In genomic region chr9:103286396-103286795, GRCm38 (mm10) we compare ENCODE assay signal across 20 mouse cellular contexts. TPM values are rescaled to one million over a fixed set of nuclear protein-coding genes. Genes with fewer than 3 reads are reported as not detected.
DNase-seq lines count a peak whose midpoint lies in the region; ATAC-seq lines count a peak whose summit lies in the region.
"Had no signal": no experiment of that assay in that cellular context is flagged by ENCODE, and none has a peak within 500 bp of the region (broad histone marks: within the 10 kb centered on the region; RNA-seq: fewer than 3 reads in every experiment).

No protein-coding gene starts in this region.

- 68% methylated on average over 4 of the region's 4 CpGs for WGBS in forebrain, embryonic 10.5 days
- 65% methylated on average over 4 of the region's 4 CpGs for WGBS in forebrain, embryonic 16.5 days
- 29% methylated on average over 4 of the region's 4 CpGs for WGBS in liver, embryonic 13.5 days (ENCODE audit: insufficient replicate concordance)

- no peak overlapping the region for H3K4me2 ChIP-seq in forebrain, embryonic 16.5 days (ENCODE audit: low read length)
- H3K4me2 ChIP-seq in liver, embryonic 13.5 days = peak overlapping the region; percentile 65
- H3K4me2 ChIP-seq: embryonic facial prominence, embryonic 12.5 days had no signal

- no peaks in the 10 kb centered on the region for H3K9me3 ChIP-seq in forebrain, embryonic 10.5 days
- H3K9me3 ChIP-seq in forebrain, embryonic 16.5 days (ENCODE audit: control insufficient read depth, low read length) = no peaks in the 10 kb centered on the region
- no peaks in the 10 kb centered on the region for H3K9me3 ChIP-seq in liver, embryonic 13.5 days (replicated peaks)
- H3K9me3 ChIP-seq: embryonic facial prominence, embryonic 12.5 days had no signal

- 0 out of 2 replicates have a peak overlapping the region, but pooled peaks have one; percentile 30 for H3K27ac ChIP-seq in forebrain, embryonic 10.5 days
- no peak overlapping the region for H3K27ac ChIP-seq in forebrain, embryonic 16.5 days (ENCODE audit: low read length)
- peak overlapping the region; percentile 99 for H3K27ac ChIP-seq in liver, embryonic 13.5 days
- H3K27ac ChIP-seq: embryonic facial prominence, embryonic 12.5 days; macrophage had no signal

- no peak for ATAC-seq in forebrain, embryonic 16.5 days
- no peak for ATAC-seq in liver, embryonic 13.5 days (ENCODE audit: low read depth)
- ATAC-seq: midbrain, embryonic 16.5 days had no signal

- H3K27me3 ChIP-seq in forebrain, embryonic 10.5 days (ENCODE audit: poor library complexity, severe bottlenecking) = no peaks in the 10 kb centered on the region
- no peaks in the 10 kb centered on the region for H3K27me3 ChIP-seq in forebrain, embryonic 16.5 days (replicated peaks; ENCODE audit: control insufficient read depth, insufficient read depth, low read length)
- H3K27me3 ChIP-seq in liver, embryonic 13.5 days = no peaks in the 10 kb centered on the region
- H3K27me3 ChIP-seq: embryonic facial prominence, embryonic 12.5 days had no signal

- H3K4me1 ChIP-seq in forebrain, embryonic 10.5 days = no peaks in the 10 kb centered on the region; the same call in 1 of the 2 replicates
- no peaks in the 10 kb centered on the region for H3K4me1 ChIP-seq in forebrain, embryonic 16.5 days (replicated peaks; ENCODE audit: control insufficient read depth, insufficient read depth, low read length)
- H3K4me1 ChIP-seq in liver, embryonic 13.5 days (replicated peaks) = peaks cover 73% of the 10 kb centered on the region
- H3K4me1 ChIP-seq: embryonic facial prominence, embryonic 12.5 days had no signal

- DNase-seq in forebrain, embryonic 10.5 days (ENCODE audit: extremely low spot score, low spot score) = no peak
- DNase-seq in urinary bladder, postnatal 14 days (ENCODE audit: low spot score) = peak; percentile 26
- DNase-seq in urinary bladder, adult 2 months (ENCODE audit: low spot score) = no peak
- no peak for DNase-seq in liver, embryonic 13.5 days
- no peak for DNase-seq in layer of hippocampus, adult 9-10 months (ENCODE audit: low spot score)
- no peak for DNase-seq in ovary, postnatal 10 days (ENCODE audit: low spot score)
- DNase-seq: adrenal gland, adult 8-10 months; cerebellum, adult 11 months; cerebellum, postnatal 25 days; gastrocnemius, postnatal 10 days; kidney, adult 8-10 months; kidney, postnatal 36 days; lung, adult 2 months had no signal

- H3K9ac ChIP-seq in forebrain, embryonic 16.5 days (replicated peaks; ENCODE audit: low read depth, low read length) = no peak overlapping the region
- peak overlapping the region; percentile 91 for H3K9ac ChIP-seq in liver, embryonic 13.5 days
- H3K9ac ChIP-seq: embryonic facial prominence, embryonic 12.5 days had no signal

- no peaks in the 10 kb centered on the region for H3K36me3 ChIP-seq in forebrain, embryonic 10.5 days (replicated peaks)
- H3K36me3 ChIP-seq in forebrain, embryonic 16.5 days (ENCODE audit: control insufficient read depth, insufficient read depth) = no peaks in the 10 kb centered on the region
- H3K36me3 ChIP-seq in liver, embryonic 13.5 days = peaks cover 23% of the 10 kb centered on the region
- H3K36me3 ChIP-seq: embryonic facial prominence, embryonic 12.5 days had no signal

- no peak overlapping the region for H3K4me3 ChIP-seq in forebrain, embryonic 10.5 days
- H3K4me3 ChIP-seq in forebrain, embryonic 16.5 days (replicated peaks; ENCODE audit: low read length) = no peak overlapping the region
- H3K4me3 ChIP-seq in liver, embryonic 13.5 days (replicated peaks) = peak overlapping the region; percentile 73
- H3K4me3 ChIP-seq: embryonic facial prominence, embryonic 12.5 days had no signal

RNA-seq across cellular contexts. Expression of gene 1300017J02Rik, which starts 18.5 kb away (rescaled TPM):
- polyA plus RNA-seq in forebrain, embryonic 10.5 days (2016; fragmentation: Nextera tagmentation; extraction: Ambion mirVana) = 3.6 and 4.1 TPM in 2 replicates
- 0.89 and 1.1 TPM in 2 replicates for polyA plus RNA-seq in forebrain, embryonic 16.5 days (2015; fragmentation: Nextera tagmentation; extraction: Ambion mirVana)
- polyA plus RNA-seq in urinary bladder, adult 2 months (2012; rRNA removed) = 0.80 and 1.3 TPM in 2 replicates
- polyA plus RNA-seq in liver, embryonic 13.5 days (2015; fragmentation: Nextera tagmentation; extraction: Ambion mirVana) = 40.7 and 41.2 TPM in 2 replicates
- polyA plus RNA-seq: macrophage; midbrain, embryonic 16.5 days had no signal

RNA-seq across cellular contexts. Expression of gene Topbp1, which starts 18.6 kb away (rescaled TPM):
- 96.0 and 106 TPM in 2 replicates for polyA plus RNA-seq in forebrain, embryonic 10.5 days (2016; fragmentation: Nextera tagmentation; extraction: Ambion mirVana)
- polyA plus RNA-seq in forebrain, embryonic 16.5 days (2015; fragmentation: Nextera tagmentation; extraction: Ambion mirVana) = 33.0 and 43.9 TPM in 2 replicates
- 19.3 and 20.9 TPM in 2 replicates for polyA plus RNA-seq in urinary bladder, adult 2 months (2012; rRNA removed)
- polyA plus RNA-seq in liver, embryonic 13.5 days (2015; fragmentation: Nextera tagmentation; extraction: Ambion mirVana) = 44.7 and 52.7 TPM in 2 replicates

RNA-seq across cellular contexts. Expression of gene Trf, which starts 56.2 kb away (rescaled TPM):
- 11.9 and 14.2 TPM in 2 replicates for polyA plus RNA-seq in forebrain, embryonic 10.5 days (2016; fragmentation: Nextera tagmentation; extraction: Ambion mirVana)
- 29.6 and 31.3 TPM in 2 replicates for polyA plus RNA-seq in forebrain, embryonic 16.5 days (2015; fragmentation: Nextera tagmentation; extraction: Ambion mirVana)
- polyA plus RNA-seq in urinary bladder, adult 2 months (2012; rRNA removed) = 329 and 368 TPM in 2 replicates
- polyA plus RNA-seq in liver, embryonic 13.5 days (2015; fragmentation: Nextera tagmentation; extraction: Ambion mirVana) = 3,275 and 3,335 TPM in 2 replicates

RNA-seq across cellular contexts. Expression of gene Gm20425, which starts 56.3 kb away (rescaled TPM):
- polyA plus RNA-seq in forebrain, embryonic 10.5 days (2016; fragmentation: Nextera tagmentation; extraction: Ambion mirVana) = not detected in 2 replicates
- polyA plus RNA-seq in forebrain, embryonic 16.5 days (2015; fragmentation: Nextera tagmentation; extraction: Ambion mirVana) = 2.0 TPM in 1 of 2 replicates, not detected in the other
- polyA plus RNA-seq in urinary bladder, adult 2 months (2012; rRNA removed) = 1.8 TPM in 1 of 2 replicates, not detected in the other
- polyA plus RNA-seq in liver, embryonic 13.5 days (2015; fragmentation: Nextera tagmentation; extraction: Ambion mirVana) = 3.5 and 9.4 TPM in 2 replicates
- polyA plus RNA-seq: brain, embryonic 14.5 days; frontal cortex, adult 2 months; heart, embryonic 14.5 days had no signal

Comparison
In these comparisons a context has a peak if more than half of its experiments do, and no peak if none do; other contexts are left out.
1. RNA of gene Trf, which starts 56.2 kb away (polyA plus RNA-seq): 3,275 to 3,335 TPM in liver, embryonic 13.5 days and 329 to 368 TPM in urinary bladder, adult 2 months; 29.6 to 31.3 TPM in forebrain, embryonic 16.5 days and 11.9 to 14.2 TPM in forebrain, embryonic 10.5 days; every median in the first group is over 10 times any median in the second.